Mouse (Mus musculus) ES-Bruce4 (cell line): ENCODE results near the gene Vps18.

Experiments
- CTCF ChIP-seq: IDR thresholded peaks from one replicate; pipeline ENCODE4 v1.8.1; 2011; ENCODE audit warnings: low read depth, low read length
- EP300 ChIP-seq: IDR thresholded peaks from 2 replicates; pipeline ENCODE4 v1.6.1; 2011; ENCODE audit warnings: low read depth, low read length; ENCODE audit not compliant: insufficient read depth
- POLR2A ChIP-seq: IDR thresholded peaks from one replicate; pipeline ENCODE4 v1.8.1; 2011; ENCODE audit warnings: low read length; ENCODE audit not compliant: insufficient read depth

DNA sequence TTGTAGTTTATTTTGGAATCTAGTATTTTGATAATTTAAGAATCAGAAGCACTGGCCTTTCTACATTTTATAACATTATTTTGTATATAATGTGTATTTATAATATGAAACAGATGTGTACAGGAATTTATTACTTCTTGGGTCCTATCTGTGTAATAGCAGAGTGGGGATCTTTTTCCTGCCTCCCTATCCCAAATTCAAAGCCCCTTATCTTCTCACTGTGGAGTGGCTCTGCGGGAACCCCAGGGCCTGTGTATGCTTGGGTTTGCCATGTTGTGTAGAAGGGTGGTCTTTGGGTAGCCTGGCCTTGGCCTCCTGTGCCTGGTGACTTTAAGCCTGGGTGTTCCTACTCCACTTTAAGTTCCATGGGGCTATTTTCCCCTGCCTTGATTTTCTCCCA lies 47.0 kb downstream of the Vps18 start:
- TF ChIP-seq CTCF (no peak), POLR2A (no peak), EP300 (no peak)
